Mouse (Mus musculus): ENCODE measurements at regions not wholly inside any gene's neighbourhood (a gene's known extent, or its start where the extent isn't known, plus 50 kb on each side); places are given as distances from the start of the nearest gene placed in this dataset.
A peak's percentile ranks its signal among the peaks of the same experiment; 100 is the strongest.

- no peak overlapping the region for H3K9ac ChIP-seq (ENCODE audit: low read length)
- WGBS = 51% methylated on average over 2 of the region's 2 CpGs
- H3K4me3 ChIP-seq (replicated peaks; ENCODE audit: low read length) = no peak overlapping the region
- H3K9me3 ChIP-seq (replicated peaks; ENCODE audit: control insufficient read depth, low read length) = no peaks in the 10 kb centered on the region
- no peaks in the 10 kb centered on the region for H3K36me3 ChIP-seq (ENCODE audit: control insufficient read depth, insufficient read depth, low read length)
- H3K27me3 ChIP-seq (ENCODE audit: control insufficient read depth, insufficient read depth, low read length) = no peaks in the 10 kb centered on the region
- no peak overlapping the region for H3K4me2 ChIP-seq (ENCODE audit: low read depth, low read length)
- H3K4me1 ChIP-seq (ENCODE audit: control insufficient read depth, insufficient read depth, low read length) = peaks cover 23% of the 10 kb centered on the region
- no peak for ATAC-seq (ENCODE audit: insufficient read depth, low FRiP score)
- H3K27ac ChIP-seq (ENCODE audit: low read length) = no peak overlapping the region
Observed at GRCm38 (mm10) chr17:83161731-83162130, 53.4 kb upstream of the Pkdcc start.

GRCm38 (mm10) chr17:83163952-83164560 lies 51.0 kb upstream of the Pkdcc start:
- Histone ChIP-seq H3K27me3 (ENCODE audit: control insufficient read depth, insufficient read depth, low read length) (no peaks in the 10 kb centered on the region), H3K27ac (ENCODE audit: low read length) (no peak overlapping the region), H3K36me3 (ENCODE audit: control insufficient read depth, insufficient read depth, low read length) (no peaks in the 10 kb centered on the region), H3K9me3 (replicated peaks; ENCODE audit: control insufficient read depth, low read length) (no peaks in the 10 kb centered on the region), H3K4me1 (ENCODE audit: control insufficient read depth, insufficient read depth, low read length) (peaks cover 26% of the 10 kb centered on the region), H3K9ac (ENCODE audit: low read length) (no peak overlapping the region), H3K4me2 (ENCODE audit: low read depth, low read length) (no peak overlapping the region), H3K4me3 (replicated peaks; ENCODE audit: low read length) (no peak overlapping the region)
- ATAC-seq (ENCODE audit: insufficient read depth, low FRiP score) = no peak
- WGBS = 39% methylated on average over 9 of the region's 9 CpGs

- WGBS = 23% methylated on average over 4 of the region's 4 CpGs
- Histone ChIP-seq H3K27me3 (ENCODE audit: control insufficient read depth, insufficient read depth, low read length) (no peaks in the 10 kb centered on the region), H3K9ac (ENCODE audit: low read length) (no peak overlapping the region), H3K9me3 (replicated peaks; ENCODE audit: control insufficient read depth, low read length) (no peaks in the 10 kb centered on the region), H3K4me2 (ENCODE audit: low read depth, low read length) (no peak overlapping the region), H3K27ac (ENCODE audit: low read length) (no peak overlapping the region), H3K4me3 (replicated peaks; ENCODE audit: low read length) (no peak overlapping the region), H3K36me3 (ENCODE audit: control insufficient read depth, insufficient read depth, low read length) (no peaks in the 10 kb centered on the region), H3K4me1 (ENCODE audit: control insufficient read depth, insufficient read depth, low read length) (peaks cover 26% of the 10 kb centered on the region)
- ATAC-seq (ENCODE audit: insufficient read depth, low FRiP score) = peak; percentile 26; the same call in 1 of the 2 replicates
Observed at GRCm38 (mm10) chr17:83164728-83165127, 50.4 kb upstream of the Pkdcc start.

- no peak overlapping the region for H3K9ac ChIP-seq (ENCODE audit: low read length)
- no peaks in the 10 kb centered on the region for H3K9me3 ChIP-seq (replicated peaks; ENCODE audit: control insufficient read depth, low read length)
- no peaks in the 10 kb centered on the region for H3K36me3 ChIP-seq (ENCODE audit: control insufficient read depth, insufficient read depth, low read length)
- no peak overlapping the region for H3K4me2 ChIP-seq (ENCODE audit: low read depth, low read length)
- ATAC-seq (ENCODE audit: insufficient read depth, low FRiP score) = no peak
- WGBS = 50% methylated on average over 4 of the region's 4 CpGs
- no peaks in the 10 kb centered on the region for H3K27me3 ChIP-seq (ENCODE audit: control insufficient read depth, insufficient read depth, low read length)
- no peak overlapping the region for H3K4me3 ChIP-seq (replicated peaks; ENCODE audit: low read length)
- peaks cover 26% of the 10 kb centered on the region for H3K4me1 ChIP-seq (ENCODE audit: control insufficient read depth, insufficient read depth, low read length)
- H3K27ac ChIP-seq (ENCODE audit: low read length) = no peak overlapping the region
Observed at GRCm38 (mm10) chr17:83165140-83165539, 50.0 kb upstream of the Pkdcc start.

Data from stomach, embryonic 16.5 days (tissue).